Comparison of ENCODE assay signal across 7 mouse cellular contexts in genomic region chr2:142731778-142732092, GRCm38 (mm10).
DNase-seq lines count a peak whose midpoint lies in the region; ATAC-seq and TF ChIP-seq lines count a peak whose summit lies in the region.

No protein-coding gene starts in this region.

- H3K4me3 ChIP-seq in hindbrain, postnatal 0 days (ENCODE audit: low read length): no peak overlapping the region

- H3K9ac ChIP-seq in hindbrain, postnatal 0 days (replicated peaks; ENCODE audit: low read length): no peak overlapping the region

- H3K4me1 ChIP-seq in hindbrain, postnatal 0 days (ENCODE audit: insufficient read depth, low read length): peaks cover 7% of the 10 kb centered on the region; the same call in 1 of the 2 replicates

- H3K4me2 ChIP-seq in hindbrain, postnatal 0 days (ENCODE audit: low read depth, low read length): peak overlapping the region; percentile 23; the same call in 1 of the 2 replicates

- TF ChIP-seq CTCF in hindbrain, postnatal 0 days (IDR thresholded peaks at IDR 0.05; ENCODE audit: low read depth): no peak

- no peaks in the 10 kb centered on the region for H3K27me3 ChIP-seq in hindbrain, postnatal 0 days (ENCODE audit: insufficient read depth, low read length)

- ATAC-seq in hindbrain, postnatal 0 days: peak; percentile 84

- no peak overlapping the region for H3K27ac ChIP-seq in hindbrain, postnatal 0 days

- H3K36me3 ChIP-seq in hindbrain, postnatal 0 days (ENCODE audit: insufficient read depth, low read length): no peaks in the 10 kb centered on the region

- WGBS in hindbrain, postnatal 0 days: 26% methylated on average over 1 of the region's 1 CpGs

- no peaks in the 10 kb centered on the region for H3K9me3 ChIP-seq in hindbrain, postnatal 0 days (ENCODE audit: low read length)

- peak; percentile 95 for DNase-seq in adipocyte (ENCODE audit: low spot score)
- DNase-seq in adrenal gland, postnatal 25 days: peak; percentile 37
- peak; percentile 73 to 77 for DNase-seq in frontal cortex, postnatal 10 days (ENCODE audit: low spot score in 2 of 2)
- DNase-seq in hindbrain, postnatal 0 days (ENCODE audit: low spot score): peak; percentile 89
- DNase-seq in lung, postnatal 25 days (ENCODE audit: low spot score): peak; percentile 28
- DNase-seq in c-Kit-positive CD71-positive TER-119-positive erythroid progenitor cells, embryonic 14.5 days (ENCODE audit: low spot score): no peak
- no peak for DNase-seq in thymus, postnatal 0 days (ENCODE audit: low spot score)

Comparison
In these comparisons a context has a peak if more than half of its experiments do, and no peak if none do; other contexts are left out.
1. DNase-seq: peak in adipocyte (single experiment), adrenal gland, postnatal 25 days (single experiment), frontal cortex, postnatal 10 days (2 of 2), hindbrain, postnatal 0 days (single experiment) and lung, postnatal 25 days (single experiment); none in c-Kit-positive CD71-positive TER-119-positive erythroid progenitor cells, embryonic 14.5 days (single experiment) and thymus, postnatal 0 days (single experiment).